Mouse (Mus musculus) adrenal gland, adult (tissue): Measurements from ENCODE around the gene Lpar2.

Experiments used
- DNase-seq, 2 experiments: peaks; one replicate each; pipeline ENCODE4 v3.0.0; 2022 to 2023; ENCODE audit warnings: low spot score in 1 of 2; ENCODE audit not compliant: inconsistent age in 2 of 2

Gene Lpar2

DNA sequence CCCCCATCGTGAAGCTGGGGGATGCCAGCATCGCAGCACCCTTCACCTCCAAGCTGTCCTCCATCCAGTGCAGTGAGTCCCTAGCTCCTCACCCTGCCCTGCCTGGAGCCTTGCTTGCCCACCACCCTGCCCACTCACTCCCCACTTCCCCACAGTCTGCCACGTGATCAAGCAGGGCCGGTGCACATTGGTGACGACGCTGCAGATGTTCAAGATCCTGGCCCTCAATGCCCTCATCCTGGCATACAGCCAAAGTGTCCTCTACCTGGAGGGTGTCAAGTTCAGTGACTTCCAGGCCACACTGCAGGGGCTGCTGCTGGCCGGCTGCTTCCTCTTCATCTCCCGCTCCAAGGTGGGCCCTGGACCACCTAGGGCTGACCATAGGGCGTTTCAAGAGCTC is 16.7 kb upstream of the Lpar2 start:
- DNase-seq: peak in 1 of 2 experiments; percentile 8

DNA sequence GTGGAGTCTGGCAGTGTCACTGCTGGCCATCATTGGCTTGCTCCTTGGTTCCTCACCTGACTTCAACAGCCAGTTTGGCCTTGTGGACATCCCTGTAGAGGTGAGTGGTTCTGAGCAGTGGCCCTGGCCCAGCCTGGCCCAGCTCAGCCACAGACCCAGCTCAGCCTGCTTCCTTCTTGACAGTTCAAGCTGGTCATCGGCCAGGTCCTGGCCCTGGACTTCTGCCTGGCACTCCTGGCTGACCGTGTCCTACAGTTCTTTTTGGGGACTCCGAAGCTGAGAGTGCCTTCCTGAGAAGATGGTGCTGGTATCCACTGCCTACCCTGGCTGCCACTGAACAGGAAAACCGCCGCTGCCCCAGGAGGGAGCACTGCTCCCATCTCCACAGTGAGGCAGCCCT is 15.0 kb upstream of the Lpar2 start:
- peak in 1 of 2 experiments; percentile 12 for DNase-seq

DNA sequence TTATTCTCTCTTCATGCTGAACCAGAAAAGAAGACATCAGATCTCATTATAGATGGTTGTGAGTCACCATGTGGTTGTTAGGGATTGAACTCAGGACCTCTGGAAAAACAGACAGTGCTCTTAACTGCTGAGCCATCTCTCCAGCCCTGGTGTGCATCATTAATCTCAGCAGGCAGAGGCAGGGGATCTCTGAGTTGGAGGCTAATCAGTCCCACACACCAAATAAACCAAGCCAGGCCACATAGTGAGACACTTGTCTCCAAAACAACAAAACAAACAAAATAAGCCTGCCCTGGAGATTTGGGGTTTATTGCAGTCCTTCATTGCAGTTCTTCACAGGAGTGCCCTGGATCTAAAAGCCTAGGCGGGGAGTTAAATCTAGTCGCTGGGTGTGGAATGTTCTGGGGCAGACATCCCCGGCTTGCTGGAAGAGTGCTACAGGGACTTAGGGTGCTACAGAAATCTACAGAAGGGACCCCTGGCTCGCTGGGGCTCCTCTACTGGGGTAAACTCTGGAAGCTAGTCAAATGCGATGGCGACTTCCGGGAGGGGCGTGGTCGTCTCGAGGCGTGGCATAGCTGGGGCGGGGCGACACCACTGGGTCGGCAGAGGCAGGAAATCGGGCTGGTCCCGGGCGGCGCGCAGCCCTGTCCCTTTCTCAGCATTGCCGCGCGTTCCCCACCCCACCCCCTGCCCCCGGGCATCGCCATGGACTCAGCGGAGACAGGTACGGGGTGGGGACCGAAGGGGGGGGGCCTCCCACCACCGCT is 13.9 kb upstream of the Lpar2 start, which contains the start of gene Gmip:
Gmip (plus strand) TSS at position 586 of the 770 bp plus-strand sequence.
- peak; percentile 85 to 94 for DNase-seq

DNA sequence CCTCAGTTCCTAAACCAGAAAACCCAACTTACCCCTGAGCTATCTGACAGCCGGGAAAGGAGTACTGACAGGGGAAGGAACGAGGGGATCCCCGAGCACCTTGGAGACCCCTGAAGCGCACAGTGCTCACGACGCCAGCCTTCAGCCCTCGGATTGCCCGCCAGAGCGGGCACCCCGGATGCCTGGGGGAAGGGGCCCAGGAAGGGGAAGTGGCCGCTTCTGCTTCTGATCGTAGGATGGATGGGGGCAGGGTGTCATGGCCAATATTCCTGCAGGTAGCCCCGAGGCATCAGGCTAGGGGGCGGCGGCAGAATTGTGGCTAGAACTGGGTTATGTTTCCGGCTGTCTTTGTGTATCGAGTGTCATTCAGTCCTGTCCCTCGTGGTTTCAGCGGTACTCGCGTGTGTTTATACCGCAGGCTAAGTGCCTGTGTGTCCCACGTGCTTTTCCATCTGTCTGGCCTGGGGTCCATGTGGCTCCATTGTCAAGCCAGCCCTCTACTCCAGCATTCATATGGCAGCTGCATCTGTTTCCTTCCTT is 13.3 kb upstream of the Lpar2 start:
- peak in 1 of 2 experiments; percentile 73 for DNase-seq

DNA sequence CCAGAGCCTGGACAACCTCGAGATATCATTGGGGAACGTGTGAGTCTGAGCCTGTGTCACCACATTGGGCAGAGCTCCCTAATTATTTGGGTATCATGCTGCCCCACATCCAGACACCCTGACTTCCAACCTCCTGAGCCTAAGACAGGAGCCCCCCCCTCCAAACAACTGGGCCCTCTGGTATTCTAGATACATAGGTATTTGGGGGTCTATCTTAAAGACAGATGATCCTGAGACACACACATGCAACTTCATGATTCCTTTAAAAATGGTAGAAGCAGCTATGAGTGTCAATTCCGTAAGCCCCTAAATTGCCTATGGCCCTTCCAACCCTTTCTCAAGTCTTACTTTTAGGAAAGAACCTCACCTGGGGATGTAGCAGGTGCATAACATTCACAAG is 12.4 kb upstream of the Lpar2 start:
- DNase-seq: no peak

DNA sequence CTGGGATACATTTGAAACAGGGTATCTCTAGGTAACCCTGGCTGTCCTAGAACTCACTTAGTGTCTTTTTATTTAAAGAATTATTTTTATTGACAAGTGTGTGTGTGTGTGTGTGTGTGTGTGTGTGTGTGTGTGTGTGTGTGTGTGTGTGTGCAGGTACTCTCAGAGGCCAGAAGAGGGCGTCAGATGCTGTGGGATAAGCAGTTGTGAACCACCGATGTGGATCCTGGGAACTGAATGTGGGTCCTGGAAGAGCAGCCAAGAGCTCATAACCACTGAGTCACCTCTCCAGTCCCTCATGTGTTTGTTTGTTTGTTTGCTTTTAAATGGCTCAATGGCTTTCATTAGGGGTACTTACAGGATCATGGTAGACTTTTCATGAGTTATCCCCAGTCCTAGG is 7.3 kb upstream of the Lpar2 start:
- DNase-seq: no peak

DNA sequence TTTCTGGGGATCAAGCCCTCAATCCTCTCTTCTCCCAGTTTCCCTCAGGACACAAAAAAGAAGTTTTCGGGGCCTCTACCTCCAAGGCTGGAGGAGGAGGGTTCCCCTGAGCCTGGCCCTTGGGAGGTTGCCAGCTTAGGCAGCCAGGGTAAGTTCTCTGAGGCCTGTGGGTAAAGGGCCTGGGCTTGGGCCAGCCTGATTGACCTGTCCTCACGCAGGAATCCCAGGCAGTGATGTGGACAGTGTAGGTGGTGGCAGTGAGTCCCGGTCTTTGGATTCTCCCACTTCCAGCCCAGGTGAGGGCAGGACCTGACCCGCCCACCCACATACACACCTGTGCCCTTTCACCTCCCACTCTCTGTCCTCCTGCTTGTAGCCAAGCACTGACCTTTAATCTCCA is 6.8 kb upstream of the Lpar2 start:
- no peak for DNase-seq

DNA sequence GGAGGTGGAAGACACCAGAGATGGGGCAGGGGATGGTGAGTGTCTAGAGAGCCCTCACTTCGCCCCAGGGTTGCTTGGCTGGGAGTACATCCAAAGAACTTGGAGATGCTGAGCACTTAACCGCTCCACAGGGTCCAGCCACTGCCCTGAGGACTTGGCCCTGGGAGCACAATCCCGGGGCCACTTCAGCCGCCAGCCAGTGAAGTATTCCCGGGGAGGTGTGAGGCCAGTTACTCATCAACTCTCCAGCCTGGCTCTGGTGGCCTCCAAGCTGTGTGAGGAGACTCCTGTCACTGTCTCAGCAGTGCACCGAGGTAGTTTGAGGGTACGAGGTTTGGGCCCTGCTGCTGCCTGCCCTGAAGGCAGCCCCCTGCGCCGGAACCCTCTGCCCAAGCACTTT is 1.8 kb upstream of the Lpar2 start:
- DNase-seq: no peak

DNA sequence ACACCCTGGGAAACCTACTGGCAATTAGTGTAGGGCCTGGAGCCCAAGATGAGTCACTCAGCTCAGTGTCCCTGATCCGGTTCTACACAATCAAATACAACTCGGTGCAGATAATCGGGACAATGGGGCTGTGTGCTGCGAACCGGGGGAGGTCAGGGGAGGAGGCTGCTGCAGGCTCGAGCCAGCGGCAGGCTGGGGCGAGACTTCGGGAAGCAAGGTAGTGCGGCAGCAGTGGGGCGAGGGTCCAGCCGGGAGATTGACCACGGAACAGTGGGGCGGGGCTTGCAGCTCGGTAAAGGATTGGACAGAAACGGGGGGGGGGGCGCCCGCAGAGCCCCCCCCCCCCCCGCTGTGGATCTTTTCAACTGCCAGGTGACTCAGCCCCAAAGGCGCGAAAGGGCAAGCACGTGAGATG is 251 bp upstream of the Lpar2 start:
- DNase-seq: peak; percentile 67 to 81

DNA sequence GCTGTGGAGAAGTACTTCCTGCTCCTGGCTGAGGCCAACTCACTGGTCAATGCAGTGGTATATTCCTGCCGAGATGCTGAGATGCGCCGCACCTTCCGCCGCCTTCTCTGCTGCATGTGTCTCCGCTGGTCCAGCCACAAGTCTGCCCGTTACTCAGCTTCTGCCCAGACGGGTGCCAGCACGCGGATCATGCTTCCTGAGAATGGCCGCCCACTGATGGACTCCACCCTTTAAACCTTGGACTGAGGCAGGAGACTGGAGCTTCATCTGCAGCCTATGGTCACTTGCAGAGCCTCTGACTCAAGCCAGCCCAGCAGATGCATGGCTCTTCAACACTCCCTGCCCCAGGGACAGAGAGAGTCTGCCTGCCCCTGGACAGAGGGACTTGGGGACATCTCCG is 4.1 kb downstream of the Lpar2 start:
- peak in 1 of 2 experiments; percentile 23 for DNase-seq

DNA sequence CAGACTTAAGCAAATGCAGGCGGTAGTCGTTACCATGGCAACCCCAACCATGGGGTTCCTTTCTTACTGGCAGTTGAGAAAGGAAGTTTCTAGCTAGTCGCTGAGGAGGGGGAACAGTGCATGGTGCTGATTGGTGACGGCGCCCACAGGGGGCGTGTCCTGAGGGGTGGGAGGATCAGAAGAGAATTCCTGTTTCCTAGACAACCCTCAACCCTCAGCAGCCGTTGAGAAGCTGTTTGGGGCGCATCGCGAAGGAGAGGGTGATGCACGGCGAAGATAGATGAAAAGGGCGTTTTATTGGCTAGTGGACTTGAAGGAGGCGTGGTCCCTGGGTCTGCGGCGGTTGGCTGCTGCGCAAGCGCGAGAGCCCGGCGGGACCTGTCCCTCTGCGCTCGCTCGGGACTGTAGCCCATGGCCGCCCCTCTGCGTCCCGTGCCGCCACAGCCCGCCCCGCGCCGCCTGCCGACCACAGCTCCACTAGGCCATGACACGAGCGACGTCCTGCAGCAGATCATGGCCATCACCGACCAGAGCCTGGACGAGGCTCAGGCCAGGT is 10.1 kb downstream of the Lpar2 start, which contains the start of gene Pbx4:
Pbx4 (plus strand) TSS at position 194 of the 556 bp plus-strand sequence.
- DNase-seq: peak; percentile 86 to 92

DNA sequence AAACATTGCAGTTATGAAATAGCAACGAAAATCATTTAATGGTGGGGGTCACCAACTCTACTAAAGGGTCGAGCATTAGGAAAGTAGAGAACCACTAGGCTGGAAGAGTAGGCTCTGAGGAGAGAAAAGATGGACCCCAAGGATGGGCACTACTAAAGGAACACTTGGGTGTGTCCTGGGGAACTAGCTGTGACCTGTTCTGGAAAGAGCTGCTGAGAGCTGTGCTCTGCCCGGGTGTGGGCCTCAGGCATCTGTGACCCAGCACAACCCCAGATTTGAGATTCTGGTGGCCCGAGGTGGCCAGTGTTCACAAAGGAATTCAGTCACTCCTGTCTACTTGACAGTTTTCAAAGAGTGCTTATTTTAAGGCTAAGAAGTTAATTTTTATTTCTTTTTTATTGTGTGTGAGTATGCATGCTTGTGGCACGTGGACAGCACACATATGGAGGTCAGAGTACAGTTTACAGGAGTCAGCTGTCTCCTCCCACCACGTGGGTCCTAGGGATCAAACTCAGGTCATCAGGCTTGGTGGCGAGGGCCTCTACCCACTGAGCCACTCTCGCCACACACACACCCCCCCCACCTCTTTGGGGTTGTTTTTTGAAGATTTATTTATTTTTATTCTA is 14.9 kb downstream of the Lpar2 start:
- DNase-seq: no peak

DNA sequence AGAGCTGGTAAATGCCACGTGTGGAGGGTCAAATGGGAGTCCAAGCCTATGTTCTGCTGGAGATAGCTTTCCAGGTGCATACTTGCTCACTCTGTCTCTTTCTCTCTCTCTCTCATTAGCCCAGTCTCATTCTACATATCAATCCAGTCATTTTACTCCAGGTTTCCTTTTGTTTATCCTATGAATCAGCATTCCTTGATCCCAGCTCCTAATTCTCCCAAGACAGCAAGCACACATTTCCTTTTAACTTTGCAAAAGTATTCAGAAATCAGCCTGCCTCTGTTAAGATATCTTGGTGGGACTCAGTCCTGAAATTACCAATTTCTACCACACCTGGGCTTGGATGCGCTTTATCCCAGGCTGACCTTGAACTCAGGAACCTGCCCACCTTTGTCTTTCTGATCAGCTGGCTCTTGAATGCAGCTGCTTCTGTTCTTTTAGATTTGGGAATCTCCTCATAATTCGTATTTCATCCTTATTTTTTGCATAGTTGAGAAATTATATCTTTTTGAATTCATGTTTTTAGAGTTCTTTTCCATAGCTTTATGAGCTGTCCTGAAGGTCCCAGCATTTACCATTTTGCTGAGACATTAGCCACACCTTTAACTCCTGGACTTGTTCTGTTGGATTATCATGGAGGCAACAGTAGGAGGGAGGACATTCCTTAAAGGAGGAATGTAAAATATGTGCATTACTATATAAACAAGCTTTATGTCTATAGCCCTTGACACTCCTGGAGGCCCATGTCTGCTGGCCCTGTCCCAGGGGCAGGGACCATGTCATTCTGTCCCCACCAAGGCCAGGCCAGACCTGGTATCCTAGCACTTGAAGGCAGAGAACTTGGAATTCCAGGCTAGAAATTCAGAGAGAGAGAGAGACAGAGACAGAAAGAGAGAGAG is 25.2 kb downstream of the Lpar2 start:
- no peak for DNase-seq

DNA sequence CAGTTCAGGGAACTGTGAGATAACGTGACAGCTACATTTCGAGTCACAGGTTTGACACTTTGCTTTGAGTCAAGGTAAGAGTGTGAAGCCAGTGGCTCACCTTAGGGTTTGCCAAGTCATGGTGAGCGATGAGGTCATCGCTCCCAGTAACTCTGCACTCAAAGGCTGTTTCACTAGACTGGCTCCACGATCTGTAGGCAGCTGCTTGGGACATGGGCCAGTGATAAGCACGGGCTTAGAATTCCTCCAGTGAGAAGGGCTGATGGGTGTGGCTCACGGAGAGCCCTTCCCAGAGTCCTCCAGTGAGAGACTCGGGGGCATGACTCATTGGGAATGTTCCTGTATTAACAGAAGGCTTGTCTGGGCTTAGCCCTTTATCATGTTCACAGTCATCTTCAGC is 26.7 kb downstream of the Lpar2 start:
- DNase-seq: peak; percentile 64 to 82

DNA sequence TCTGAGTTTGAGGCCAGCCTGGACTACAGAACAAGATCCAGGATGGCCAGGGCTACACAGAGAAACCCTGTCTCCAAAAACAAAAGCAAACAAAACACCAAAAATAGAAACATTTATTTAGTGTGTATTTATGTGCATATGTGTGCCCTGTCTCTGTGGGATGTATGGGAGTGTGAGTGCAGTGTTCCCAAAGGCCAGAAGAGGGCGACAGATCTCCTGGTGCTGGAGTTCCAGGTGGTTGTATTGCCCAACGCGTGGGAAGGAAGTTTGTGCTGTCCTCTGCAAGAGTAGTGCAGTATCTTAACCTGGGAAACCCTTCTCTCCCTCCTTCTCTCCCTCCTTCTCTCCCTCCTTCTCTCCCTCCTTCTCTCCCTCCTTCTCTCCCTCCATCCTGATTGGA is 27.7 kb downstream of the Lpar2 start:
- no peak for DNase-seq

DNA sequence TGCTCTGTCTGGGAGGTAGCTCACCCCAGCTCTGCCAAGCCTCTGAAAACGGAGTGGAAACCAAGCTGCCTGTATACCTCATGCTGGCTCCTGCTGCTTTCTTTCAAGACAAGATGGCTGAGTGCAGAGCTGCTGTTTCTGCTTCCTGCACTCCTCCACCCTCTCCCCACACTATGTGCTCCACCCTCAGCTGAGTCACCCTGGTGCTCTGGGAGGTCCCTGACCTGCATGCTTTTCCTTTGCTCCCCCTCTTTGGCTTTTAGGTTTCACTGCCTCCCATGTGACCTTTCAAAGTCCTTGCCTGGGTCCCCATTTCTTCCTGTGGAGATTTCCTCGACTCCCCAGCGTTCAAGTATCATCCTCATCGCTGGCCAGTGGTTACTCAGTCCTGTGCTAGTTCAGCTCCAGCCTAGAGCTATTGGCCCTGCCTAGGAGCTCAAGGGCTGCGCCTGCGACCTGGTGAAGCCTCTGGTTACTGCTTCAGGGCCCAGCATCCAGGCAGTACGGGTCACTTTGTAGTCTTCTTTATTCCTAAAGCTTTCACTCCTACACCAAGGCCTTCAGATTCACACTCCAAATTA is 28.8 kb downstream of the Lpar2 start:
- DNase-seq: peak; percentile 33 to 57

DNA sequence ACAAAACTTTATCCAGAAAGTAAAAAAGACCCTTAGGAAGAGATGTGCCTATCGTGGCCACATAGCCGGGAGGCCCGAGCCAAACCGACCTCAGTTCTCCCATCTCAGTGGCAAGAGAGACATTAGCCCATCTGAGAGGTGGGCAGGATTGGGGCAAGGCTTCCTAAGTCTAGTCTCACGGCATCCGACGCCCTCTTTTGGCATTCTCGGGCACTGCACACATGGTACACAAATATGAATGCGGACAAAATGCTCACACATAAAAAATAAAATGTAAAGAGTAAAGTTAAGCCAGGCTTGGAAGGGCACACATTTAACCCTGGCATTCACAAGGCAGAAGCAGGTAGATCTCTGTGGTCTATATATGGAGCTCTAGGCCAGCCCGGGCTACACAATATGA is 31.6 kb downstream of the Lpar2 start:
- DNase-seq: no peak

DNA sequence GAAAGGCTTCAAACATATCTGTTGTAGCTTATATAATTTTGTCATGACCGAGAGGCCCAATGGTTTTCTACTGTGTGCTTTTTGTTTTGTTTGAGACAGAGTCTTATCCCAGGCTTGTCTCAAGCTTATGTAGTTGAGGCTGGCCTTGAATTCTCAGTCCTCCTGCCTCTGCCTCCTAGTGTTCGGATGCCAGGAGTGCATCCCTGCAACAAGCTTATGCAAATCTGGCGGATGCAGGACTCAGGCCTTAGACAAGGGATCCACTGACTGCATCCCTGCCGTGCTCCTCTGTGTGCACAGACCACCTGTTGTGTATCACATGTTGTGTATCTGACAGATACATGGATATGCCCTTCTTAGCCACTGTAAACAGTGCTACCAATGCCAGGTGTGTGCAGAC is 38.6 kb downstream of the Lpar2 start:
- no peak for DNase-seq

DNA sequence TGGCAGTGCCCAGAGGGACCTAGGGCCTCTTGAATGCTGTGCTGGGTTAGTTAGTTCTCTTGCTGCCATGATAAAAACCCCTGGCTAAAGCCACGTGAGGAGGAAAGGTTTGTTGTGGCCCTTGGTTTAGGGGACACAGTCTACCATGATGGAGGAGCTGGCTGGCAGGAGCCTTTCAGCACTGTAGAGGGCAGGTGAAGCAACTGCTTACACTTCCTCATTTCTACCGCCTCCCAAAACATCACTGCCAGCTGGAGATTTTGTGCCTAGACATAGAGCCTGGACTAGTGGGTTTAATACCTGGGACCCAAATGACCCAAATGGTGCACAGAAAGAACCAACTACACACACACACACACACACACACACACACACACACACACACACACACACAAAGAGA is 39.0 kb downstream of the Lpar2 start:
- no peak for DNase-seq

DNA sequence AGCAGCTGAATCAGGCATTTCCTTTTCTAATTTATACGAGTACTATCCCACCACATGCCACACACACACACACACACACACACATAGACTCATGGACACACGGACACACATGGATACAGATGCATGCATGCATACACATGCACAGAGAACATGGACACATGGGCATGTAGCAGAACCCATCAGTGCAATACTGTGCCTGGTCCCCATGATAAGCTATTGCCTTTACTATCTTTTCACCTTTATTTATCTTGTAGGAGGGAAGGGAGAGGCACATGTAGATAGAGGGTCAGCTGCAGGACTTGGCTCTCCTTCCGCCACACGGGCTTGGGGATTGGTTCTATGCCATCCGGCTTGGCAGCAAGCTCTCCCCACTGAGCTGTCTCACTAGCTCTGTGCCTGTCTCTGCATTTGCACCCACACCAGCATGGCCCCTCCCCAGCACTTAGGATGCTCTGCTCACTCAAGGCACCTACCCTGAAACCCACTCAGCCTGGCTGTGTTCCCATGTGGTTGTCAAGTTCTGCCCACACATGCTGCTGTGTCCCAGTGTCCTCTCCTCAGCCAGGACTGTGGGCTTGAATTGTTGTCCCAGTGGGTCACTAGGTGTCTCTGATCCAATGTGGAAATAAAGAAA is 41.3 kb downstream of the Lpar2 start:
- DNase-seq: no peak
